Mouse (Mus musculus): ENCODE results near the gene Zbtb21.

DNA sequence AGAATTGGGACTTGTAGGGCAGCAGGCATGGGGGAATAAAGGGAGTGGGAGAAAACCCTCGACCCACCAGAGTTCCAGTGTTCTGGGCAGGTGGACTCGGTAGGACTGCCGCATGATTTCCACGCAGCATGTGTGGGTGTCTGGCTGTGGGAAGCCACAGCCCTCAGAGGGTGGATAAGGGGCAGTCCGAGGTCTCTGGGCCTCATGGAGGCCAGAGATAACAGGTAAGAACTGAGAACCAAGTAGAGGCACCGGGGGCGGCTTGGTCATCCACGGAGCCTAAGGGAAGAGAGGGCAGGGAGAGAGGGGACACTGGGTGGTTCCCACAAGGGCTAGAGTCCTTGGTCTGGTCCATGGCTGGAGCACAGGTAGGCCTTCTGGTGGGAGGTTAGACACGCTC is 36.0 kb downstream of the Zbtb21 start:
- no peak for TF ChIP-seq CTCF (IDR thresholded peaks at IDR 0.05; ENCODE audit: low read depth)
- TF ChIP-seq EP300 (IDR thresholded peaks at IDR 0.05; ENCODE audit: low read depth) = no peak

Data from liver, postnatal 0 days (tissue).